Mouse (Mus musculus): Measurements from ENCODE around the gene Gm21970.
A peak's percentile ranks its signal among the peaks of the same experiment; 100 is the strongest.

Gm21970 gene

GRCm38 (mm10) chr16:91372577-91373472, 18.7 kb upstream of the Gm21970 start, which contains the start of gene Ifnar2:
Gene Ifnar2, plus strand, starts transcription at chr16:91372783.
- peak; percentile 73 for DNase-seq (ENCODE audit: low read depth)

- DNase-seq (ENCODE audit: low read depth), result peak; percentile 63
Observed at GRCm38 (mm10) chr16:91373473-91374252, 17.9 kb upstream of the Gm21970 start.

GRCm38 (mm10) chr16:91374253-91374634, 17.3 kb upstream of the Gm21970 start:
- DNase-seq (ENCODE audit: low read depth), result peak; percentile 61

GRCm38 (mm10) chr16:91376701-91377100, 14.8 kb upstream of the Gm21970 start:
- DNase-seq (ENCODE audit: low read depth), result no peak

- DNase-seq (ENCODE audit: low read depth), result no peak
Observed at GRCm38 (mm10) chr16:91378431-91378986, 13.0 kb upstream of the Gm21970 start.

DNA sequence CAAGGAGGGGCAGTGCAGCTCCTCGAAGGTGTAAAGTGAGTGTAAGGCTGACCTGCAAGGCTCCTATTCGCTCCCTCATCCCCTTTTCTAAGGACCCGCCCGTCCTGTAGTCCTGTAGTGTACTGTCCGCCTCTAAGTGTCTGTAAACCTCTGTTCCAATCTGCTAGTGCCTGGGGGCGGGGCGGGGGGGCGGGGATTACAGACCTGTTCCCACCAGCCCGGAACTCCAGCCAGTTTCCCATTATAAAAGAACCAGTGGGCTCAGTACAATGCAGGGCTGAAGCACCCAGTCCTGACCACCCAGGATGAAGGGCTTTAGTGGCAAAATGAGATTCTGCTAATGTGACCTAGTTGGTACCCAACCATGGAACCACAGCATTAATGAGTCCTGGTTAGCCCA, 12.5 kb upstream of the Gm21970 start:
- no peak for DNase-seq (ENCODE audit: low read depth)

DNA sequence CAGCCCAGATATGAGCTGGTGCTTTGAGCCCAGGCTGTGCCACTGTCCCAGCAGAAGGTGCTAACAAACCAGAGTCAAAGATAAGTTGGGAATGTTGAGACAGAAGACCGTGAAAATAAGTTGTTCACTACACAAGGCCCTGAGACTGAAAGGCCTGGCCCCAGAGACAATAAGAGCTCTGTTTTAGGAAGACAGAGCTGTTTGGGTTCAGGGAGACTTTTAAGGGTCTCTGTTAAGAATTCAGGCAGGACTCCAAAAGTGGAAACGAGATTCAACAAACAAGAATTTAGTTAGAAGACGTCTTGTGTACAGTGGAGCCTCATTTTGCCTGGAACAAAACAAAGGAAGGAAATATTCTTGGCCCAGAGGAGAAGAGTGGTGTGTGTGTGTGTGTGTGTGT, 12.1 kb upstream of the Gm21970 start:
- DNase-seq (ENCODE audit: low read depth), result no peak

GRCm38 (mm10) chr16:91380151-91380550, 11.4 kb upstream of the Gm21970 start:
- no peak for DNase-seq (ENCODE audit: low read depth)

DNA sequence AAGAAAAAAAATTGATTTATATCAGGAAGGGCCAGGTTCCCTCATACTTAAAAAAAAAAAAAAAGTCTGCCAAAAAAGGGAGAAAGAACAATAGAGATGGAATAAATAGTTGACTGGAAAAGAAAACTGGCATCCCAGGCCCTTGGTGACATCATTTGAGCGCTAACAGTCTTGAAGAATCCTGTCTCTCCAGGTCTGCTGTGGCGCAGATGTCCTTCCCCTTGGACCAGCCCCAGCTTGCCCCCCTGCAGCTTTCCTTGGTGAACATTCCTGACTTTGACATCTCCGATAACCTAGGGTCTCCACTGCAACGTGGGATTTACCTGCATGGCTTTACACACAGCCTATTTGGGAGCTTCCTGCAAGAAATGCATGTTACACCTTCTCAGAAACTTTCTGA, 9.9 kb upstream of the Gm21970 start:
- no peak for DNase-seq (ENCODE audit: low read depth)

- DNase-seq (ENCODE audit: low read depth), result no peak
Observed at GRCm38 (mm10) chr16:91382261-91382790, 9.2 kb upstream of the Gm21970 start.

DNA sequence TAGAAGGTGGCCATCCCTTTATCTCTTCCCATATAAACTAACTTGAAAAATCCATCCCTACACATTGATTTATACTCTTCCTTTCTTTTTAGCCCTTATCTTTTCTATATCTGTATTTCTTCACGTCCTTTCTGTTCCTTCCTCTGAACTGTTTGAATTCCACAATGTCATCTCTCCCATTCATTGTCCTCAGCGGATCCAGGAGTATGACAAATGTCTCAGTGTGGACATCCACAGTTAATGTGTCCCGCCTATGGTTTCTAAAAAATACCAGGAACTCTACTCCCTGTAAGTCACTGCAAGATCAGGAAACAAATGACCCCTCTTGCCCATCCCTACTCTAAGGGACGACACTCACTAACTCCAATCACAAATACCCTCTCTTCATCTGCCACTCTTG, 7.3 kb upstream of the Gm21970 start:
- DNase-seq (ENCODE audit: low read depth), result no peak

DNA sequence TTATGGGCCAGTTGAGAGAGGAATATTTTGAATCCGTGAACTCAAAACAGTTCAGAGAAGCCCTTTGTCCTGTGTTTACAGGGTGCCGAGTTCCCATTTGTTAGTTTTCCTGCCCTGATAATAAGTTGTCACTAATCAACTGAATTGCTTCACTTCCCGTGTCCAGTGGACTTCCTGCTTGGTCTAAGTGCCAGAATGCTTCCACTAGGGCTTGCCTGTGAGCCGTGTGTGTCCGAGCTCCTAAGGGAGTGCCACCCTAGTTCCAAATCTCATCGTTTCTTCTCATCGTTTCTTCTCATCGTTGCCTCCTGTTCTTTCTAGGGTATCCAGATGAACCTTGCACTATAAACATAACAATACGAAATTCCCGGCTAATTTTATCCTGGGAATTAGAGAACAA, 5.9 kb upstream of the Gm21970 start:
- DNase-seq (ENCODE audit: low read depth), result no peak

DNA sequence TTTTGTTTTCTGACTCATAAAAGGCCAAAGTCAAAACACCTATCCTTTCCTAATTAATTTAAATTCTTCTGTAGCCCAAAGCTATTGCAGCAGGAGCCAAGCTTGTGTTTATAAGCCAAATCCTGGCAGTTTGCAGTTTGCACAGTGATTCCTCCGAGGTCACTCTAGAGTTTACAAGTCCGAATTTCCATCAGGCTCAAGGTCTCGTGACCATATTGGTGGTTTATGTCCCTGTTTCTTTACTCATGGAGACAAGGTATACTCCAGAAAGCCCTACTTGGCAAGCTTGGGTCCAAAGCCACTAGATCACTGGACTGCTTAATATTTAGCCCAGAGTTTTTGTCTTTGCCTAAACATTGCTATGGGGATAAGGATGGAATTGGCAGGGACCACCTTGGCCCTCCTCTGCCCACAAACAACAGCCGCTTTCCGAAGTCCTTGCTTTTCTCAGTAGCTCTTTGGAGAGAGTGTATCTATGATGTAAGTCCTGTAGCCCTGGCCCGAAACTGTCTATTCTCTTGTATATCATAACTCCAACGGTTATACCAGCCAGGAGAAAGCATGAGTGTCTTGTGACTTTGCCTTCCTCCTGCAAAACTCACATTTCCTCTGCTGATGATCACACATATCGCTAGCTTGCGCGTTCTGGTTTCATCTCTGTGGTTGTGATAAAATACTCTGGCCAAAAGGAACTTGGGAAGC, 5.0 kb upstream of the Gm21970 start:
- no peak for DNase-seq (ENCODE audit: low read depth)

GRCm38 (mm10) chr16:91387121-91387486, 4.4 kb upstream of the Gm21970 start:
- DNase-seq (ENCODE audit: low read depth), result no peak

- DNase-seq (ENCODE audit: low read depth), result peak; percentile 74
Observed at GRCm38 (mm10) chr16:91390100-91390499, 1.4 kb upstream of the Gm21970 start.

GRCm38 (mm10) chr16:91394826-91395410, 3.4 kb downstream of the Gm21970 start:
- DNase-seq (ENCODE audit: low read depth), result no peak

DNA sequence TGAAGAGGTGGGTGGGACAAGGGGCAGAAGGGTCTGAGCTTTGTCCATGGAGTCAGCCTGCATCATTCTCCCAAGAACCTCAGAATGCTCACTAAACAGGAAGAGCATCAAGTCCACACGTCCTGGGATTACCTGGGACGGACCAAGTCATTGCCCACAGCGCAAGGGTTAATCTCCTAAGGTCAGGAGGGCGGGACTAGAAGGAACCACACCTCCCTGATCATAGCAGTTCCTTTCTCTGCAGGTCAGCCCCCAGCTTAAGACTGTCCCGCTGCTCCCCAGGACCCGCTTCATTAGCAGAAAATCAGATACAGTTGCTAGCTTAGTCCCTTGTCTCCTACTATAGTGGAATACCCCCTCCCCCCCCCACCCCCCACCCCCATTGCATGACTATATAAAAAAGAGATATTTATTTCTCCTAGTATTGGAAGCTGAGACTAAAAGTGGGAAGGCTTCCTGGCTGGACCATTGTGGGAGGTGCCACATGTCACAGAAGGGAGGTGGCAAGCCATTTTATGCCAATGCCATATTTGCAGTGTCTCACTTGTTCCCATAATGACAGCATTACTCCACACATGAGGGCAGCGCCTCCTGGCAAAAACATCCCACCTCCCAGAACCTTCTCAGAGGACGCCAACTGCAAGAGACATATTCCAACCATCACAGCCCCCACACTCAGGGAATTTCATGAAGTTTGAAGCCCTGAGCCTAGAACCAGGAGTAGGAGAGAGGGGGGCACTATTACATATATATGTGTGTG, 4.3 kb downstream of the Gm21970 start:
- no peak for DNase-seq (ENCODE audit: low read depth)

DNA sequence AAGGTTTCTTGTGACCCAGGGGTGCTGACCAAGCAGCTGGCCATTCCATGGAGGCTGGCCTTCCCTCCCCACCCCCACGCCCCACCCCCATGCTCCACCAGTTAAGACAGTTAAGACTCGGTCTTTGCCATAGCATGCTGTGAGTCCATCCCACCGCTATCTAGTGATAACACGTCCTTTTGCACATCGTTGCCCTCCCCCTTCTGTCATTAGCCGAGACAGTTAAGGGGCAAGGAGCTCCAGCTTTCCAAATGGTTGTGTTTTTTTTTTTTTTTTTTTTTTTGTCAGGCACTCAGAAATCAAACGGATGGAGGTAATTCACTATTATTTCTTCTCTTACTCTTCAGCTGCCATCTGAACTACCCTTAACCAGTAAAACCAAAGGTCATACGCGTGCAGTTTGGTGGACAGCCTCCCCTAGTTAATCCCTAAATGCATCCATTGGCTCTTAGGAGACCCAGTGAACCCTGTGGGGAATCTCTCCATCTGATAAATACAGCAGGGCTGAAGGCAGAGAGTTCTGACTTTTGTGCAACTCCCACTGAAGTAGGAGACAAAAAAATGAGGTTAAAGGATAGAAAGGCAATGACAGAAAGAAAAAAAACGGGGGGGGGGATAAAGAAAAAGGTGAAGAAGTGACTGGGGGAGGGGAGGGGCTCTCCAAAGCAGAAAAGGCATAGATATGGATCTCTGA, 5.5 kb downstream of the Gm21970 start:
- no peak for DNase-seq (ENCODE audit: low read depth)

DNA sequence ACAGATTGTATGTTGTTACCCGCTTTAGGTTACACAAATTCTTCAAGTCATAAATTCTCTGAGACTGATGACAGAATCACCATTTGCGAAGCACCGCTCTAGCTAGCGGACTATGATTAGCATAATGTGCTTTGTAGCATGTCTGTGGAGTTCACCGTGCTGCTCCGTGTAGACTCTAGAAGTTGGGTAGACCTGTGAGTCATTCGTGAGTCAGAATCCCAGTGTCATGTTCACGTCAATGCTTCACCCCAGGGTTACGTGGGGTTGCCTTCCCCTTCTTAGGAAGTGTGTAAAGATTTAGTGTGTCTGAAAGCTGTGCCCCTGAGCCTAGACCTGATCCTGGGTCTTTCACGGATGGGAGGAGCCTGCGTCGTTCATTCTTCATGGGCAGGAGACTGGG, 6.5 kb downstream of the Gm21970 start:
- no peak for DNase-seq (ENCODE audit: low read depth)

GRCm38 (mm10) chr16:91398944-91399343, 7.4 kb downstream of the Gm21970 start:
- no peak for DNase-seq (ENCODE audit: low read depth)

Data from naive thymus-derived CD4-positive, alpha-beta T cell, adult 2 months (primary cell).